34 mouse cellular contexts compared by ENCODE assay signal in the genomic region with DNA sequence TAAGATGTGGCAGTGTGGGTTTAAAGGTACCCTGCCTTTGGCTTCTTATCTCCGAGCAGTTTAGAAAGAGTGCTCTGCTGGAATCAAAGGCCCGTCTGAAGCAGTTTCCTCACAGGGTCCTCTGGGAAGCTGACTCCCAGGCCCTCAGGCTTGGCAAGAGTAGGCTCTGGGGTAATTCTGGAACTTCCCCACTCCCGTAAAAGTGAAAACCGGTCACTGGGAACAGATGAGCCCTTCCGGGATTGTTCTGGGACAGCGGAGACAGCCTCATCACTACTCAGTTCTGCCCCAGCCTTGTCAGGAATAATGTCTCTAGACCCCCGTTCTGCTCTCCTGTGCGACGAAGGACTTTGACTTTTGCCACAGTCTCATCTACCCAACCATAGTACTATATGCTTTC. TPM values are rescaled to one million over a fixed set of nuclear protein-coding genes. Genes with fewer than 3 reads are reported as not detected.
DNase-seq lines count a peak whose midpoint lies in the region; ATAC-seq and TF ChIP-seq lines count a peak whose summit lies in the region.
"Had no signal": no experiment of that assay in that cellular context is flagged by ENCODE, and none has a peak within 500 bp of the region (broad histone marks: within the 10 kb centered on the region; RNA-seq: fewer than 3 reads in every experiment).

No protein-coding gene starts in this region.

- intact Hi-C loops in heart, adult 2 months (cut with DNase I), result no loop called here
- intact Hi-C loops in heart, postnatal 10 days (cut with DNase I), result no loop called here

- peak overlapping the region; percentile 49 for H3K27ac ChIP-seq in heart, adult 2 months
- H3K27ac ChIP-seq in brown adipose tissue, adult 24 weeks (replicated peaks; ENCODE audit: low read depth, low read length), result peak overlapping the region; percentile 76
- H3K27ac ChIP-seq in heart, embryonic 14.5 days (replicated peaks in 1 of 2; ENCODE audit: control insufficient read depth in 1 of 2, insufficient read depth in 1 of 2, low read depth in 2 of 2, low read length in 2 of 2), result 0 out of 4 replicates have a peak overlapping the region, but pooled peaks of 1 of the 2 experiments have one; percentile 14
- H3K27ac ChIP-seq: embryonic facial prominence, embryonic 13.5 days; forebrain, embryonic 10.5 days; forebrain, embryonic 15.5 days; hindbrain, embryonic 14.5 days; limb, embryonic 10.5 days; limb, embryonic 15.5 days; liver, embryonic 13.5 days had no signal

- no peak for TF ChIP-seq EP300 in heart, adult 2 months (IDR thresholded peaks at IDR 0.05; ENCODE audit: insufficient read depth, low read depth, low read length)

- no peak overlapping the region for H3K9ac ChIP-seq in heart, adult 2 months (ENCODE audit: low read depth, low read length)
- H3K9ac ChIP-seq in heart, embryonic 14.5 days (ENCODE audit: low read length), result peak overlapping the region; percentile 38; the same call in 1 of the 2 replicates
- H3K9ac ChIP-seq: embryonic facial prominence, embryonic 13.5 days; forebrain, embryonic 15.5 days; hindbrain, embryonic 14.5 days; limb, embryonic 15.5 days; liver, embryonic 13.5 days had no signal

- no peaks in the 10 kb centered on the region for H3K27me3 ChIP-seq in heart, adult 2 months (ENCODE audit: control insufficient read depth, insufficient read depth, low read length)
- peaks cover 10% of the 10 kb centered on the region; the same call in 1 of the 2 replicates for H3K27me3 ChIP-seq in E14TG2a.4 (ENCODE audit: insufficient read depth, low read length)
- no peaks in the 10 kb centered on the region for H3K27me3 ChIP-seq in heart, embryonic 14.5 days (ENCODE audit: control insufficient read depth, insufficient read depth, low read length)
- H3K27me3 ChIP-seq: embryonic facial prominence, embryonic 13.5 days; forebrain, embryonic 15.5 days; limb, embryonic 15.5 days had no signal

- peaks cover 21% of the 10 kb centered on the region for H3K9me3 ChIP-seq in E14TG2a.4 (ENCODE audit: low read length)
- no peaks in the 10 kb centered on the region for H3K9me3 ChIP-seq in heart, embryonic 14.5 days (ENCODE audit: control insufficient read depth, low read length)
- H3K9me3 ChIP-seq: forebrain, embryonic 15.5 days; limb, embryonic 10.5 days; limb, embryonic 15.5 days had no signal

- 63% methylated on average over 9 of the region's 9 CpGs for WGBS in heart, adult 2 months
- WGBS in heart, embryonic 14.5 days, result 41% methylated on average over 9 of the region's 9 CpGs

- no peak for TF ChIP-seq CTCF in heart, adult 2 months (IDR thresholded peaks at IDR 0.05)
- TF ChIP-seq CTCF in E14TG2a.4 (conservative IDR thresholded peaks at IDR 0.05; ENCODE audit: low read length), result no peak

- H3K4me1 ChIP-seq in heart, adult 2 months (ENCODE audit: control insufficient read depth, insufficient read depth, low read length), result no peaks in the 10 kb centered on the region; the same call in 1 of the 2 replicates
- peaks cover 10% of the 10 kb centered on the region for H3K4me1 ChIP-seq in E14TG2a.4 (replicated peaks; ENCODE audit: low read depth, low read length)
- no peaks in the 10 kb centered on the region; the same call in 1 of the 2 replicates for H3K4me1 ChIP-seq in brown adipose tissue, adult 24 weeks (ENCODE audit: control insufficient read depth, insufficient read depth, insufficient read length, low read length)
- H3K4me1 ChIP-seq in heart, embryonic 14.5 days (ENCODE audit: control insufficient read depth in 2 of 2, insufficient read depth in 2 of 2, low read length in 2 of 2), result peaks cover 5 to 12% of the 10 kb centered on the region in 2 experiments; a peak in 3 of 4 replicates
- H3K4me1 ChIP-seq: embryonic facial prominence, embryonic 13.5 days; forebrain, embryonic 15.5 days; limb, embryonic 15.5 days had no signal

- no peak overlapping the region for H3K4me3 ChIP-seq in heart, adult 2 months
- H3K4me3 ChIP-seq in E14TG2a.4 (replicated peaks; ENCODE audit: low read length), result peak overlapping the region; percentile 13; the same call in 1 of the 2 replicates
- H3K4me3 ChIP-seq in brown adipose tissue, adult 24 weeks (ENCODE audit: insufficient read depth, low read depth, low read length), result no peak overlapping the region
- H3K4me3 ChIP-seq in heart, embryonic 14.5 days (ENCODE audit: control insufficient read depth in 1 of 2, insufficient read depth in 1 of 2, low read depth in 1 of 2, low read length in 2 of 2), result no peak overlapping the region
- H3K4me3 ChIP-seq: embryonic facial prominence, embryonic 13.5 days; forebrain, embryonic 10.5 days; forebrain, embryonic 15.5 days; limb, embryonic 10.5 days; limb, embryonic 15.5 days; liver, embryonic 13.5 days; megakaryocyte, embryonic 14.5 days had no signal

- TF ChIP-seq POLR2A in heart, adult 2 months (IDR thresholded peaks at IDR 0.05; ENCODE audit: insufficient read depth, low read depth, low read length), result no peak

- H3K4me2 ChIP-seq in heart, embryonic 14.5 days (ENCODE audit: low read length), result no peak overlapping the region
- H3K4me2 ChIP-seq: embryonic facial prominence, embryonic 13.5 days; forebrain, embryonic 15.5 days; hindbrain, embryonic 14.5 days; limb, embryonic 15.5 days; liver, embryonic 13.5 days had no signal

- no peaks in the 10 kb centered on the region for H3K79me2 ChIP-seq in heart, adult 2 months (replicated peaks; ENCODE audit: control insufficient read depth, insufficient read depth, low read length)

- DNase-seq in heart, adult 2 months, result peak in 1 of 2 experiments; percentile 17
- no peak for DNase-seq in heart, postnatal 10 days
- DNase-seq in urinary bladder, adult 18-20 months (ENCODE audit: low spot score in 2 of 2), result no peak
- DNase-seq: adrenal gland, adult 8-10 months; B cell, adult 2 months; cerebellum, adult 11-12 months; cerebellum, adult 9-11 months; embryo, embryonic 11 days; kidney, postnatal 14 days; layer of hippocampus, adult 9-11 months; liver, embryonic 13.5 days; lung, adult 18-20 months; lung, postnatal 4 days; midbrain, embryonic 14.5 days; right cerebral cortex, postnatal 25 days; spleen, adult 18-20 months; thymus, adult 2 months; thymus, postnatal 36 days had no signal

- no peaks in the 10 kb centered on the region for H3K36me3 ChIP-seq in heart, adult 2 months (ENCODE audit: control insufficient read depth, insufficient read depth, low read length)
- no peaks in the 10 kb centered on the region for H3K36me3 ChIP-seq in E14TG2a.4 (ENCODE audit: insufficient read depth, low read length)
- no peaks in the 10 kb centered on the region for H3K36me3 ChIP-seq in heart, embryonic 14.5 days (ENCODE audit: control insufficient read depth, insufficient read depth, low read length)
- H3K36me3 ChIP-seq: embryonic facial prominence, embryonic 13.5 days; forebrain, embryonic 10.5 days; forebrain, embryonic 15.5 days; limb, embryonic 10.5 days; limb, embryonic 15.5 days; liver, embryonic 13.5 days had no signal

- no peak for ATAC-seq in heart, embryonic 14.5 days (ENCODE audit: insufficient number of reproducible peaks, insufficient read depth, low FRiP score, low read depth)
- ATAC-seq: activated CD4-positive, CD25-positive, alpha-beta regulatory T cell, adult 4 months; forebrain, embryonic 15.5 days; intestine, postnatal 0 days; lung, postnatal 0 days had no signal

RNA-seq across cellular contexts. Expression of a gene that starts 8.2 kb away (rescaled TPM):
- 100 to 1,000 TPM in 1 of 2 experiments, 10 to 100 TPM in 1; 26.5 to 109 TPM for total RNA-seq in heart, adult 2 months (2021)
- 42.0 and 131 TPM in 2 replicates for polyA plus RNA-seq in heart, adult 2 months (2012; rRNA removed)
- 10 to 100 TPM; 22.3 to 36.8 TPM for total RNA-seq in heart, postnatal 10 days (2021)
- polyA plus RNA-seq in brown adipose tissue, adult 24 weeks (2012; ENCODE audit: insufficient read depth, insufficient read length, missing spikeins), result 4.5 and 15.2 TPM in 2 replicates
- 59.4 and 82.6 TPM in 2 replicates for polyA plus RNA-seq in heart, embryonic 14.5 days (2014; fragmentation: Nextera tagmentation; extraction: Ambion mirVana)

RNA-seq across cellular contexts. Expression of a gene that starts 15.2 kb away (rescaled TPM):
- total RNA-seq in heart, adult 2 months (2021), result 10 to 100 TPM; 79.7 to 81.5 TPM
- 268 and 301 TPM in 2 replicates for polyA plus RNA-seq in heart, adult 2 months (2012; rRNA removed)
- total RNA-seq in heart, postnatal 10 days (2021), result 10 to 100 TPM; 59.2 to 60.4 TPM
- 74.6 and 108 TPM in 2 replicates for polyA plus RNA-seq in brown adipose tissue, adult 24 weeks (2012; ENCODE audit: insufficient read depth, insufficient read length, missing spikeins)
- polyA plus RNA-seq in heart, embryonic 14.5 days (2014; fragmentation: Nextera tagmentation; extraction: Ambion mirVana), result 37.9 and 46.6 TPM in 2 replicates
- total RNA-seq: neutrophil, adult 5-6 weeks had no signal
- polyA plus RNA-seq: activated CD4-positive, CD25-positive, alpha-beta regulatory T cell, adult 4 months had no signal

RNA-seq across cellular contexts. Expression of a gene that starts 32.0 kb away (rescaled TPM):
- total RNA-seq in heart, adult 2 months (2021), result not detected
- not detected in 2 replicates for polyA plus RNA-seq in heart, adult 2 months (2012; rRNA removed)
- total RNA-seq in heart, postnatal 10 days (2021), result under 1 TPM in 1 of 2 experiments, not detected in 1; 0.14 TPM
- 2.7 and 3.0 TPM in 2 replicates for polyA plus RNA-seq in brown adipose tissue, adult 24 weeks (2012; ENCODE audit: insufficient read depth, insufficient read length, missing spikeins)
- polyA plus RNA-seq in heart, embryonic 14.5 days (2014; fragmentation: Nextera tagmentation; extraction: Ambion mirVana), result 0.11 and 0.19 TPM in 2 replicates
- total RNA-seq: adrenal gland, adult 8-10 months; left cerebral cortex, postnatal 10 days; neutrophil, adult 5-6 weeks had no signal
- polyA plus RNA-seq: activated CD4-positive, CD25-positive, alpha-beta regulatory T cell, adult 4 months; forebrain, embryonic 10.5 days; forebrain, embryonic 15.5 days; frontal cortex, adult 2 months; hindbrain, embryonic 14.5 days; midbrain, embryonic 14.5 days had no signal

RNA-seq across cellular contexts. Expression of a gene that starts 36.4 kb away (rescaled TPM):
- 100 to 1,000 TPM; 106 to 129 TPM for total RNA-seq in heart, adult 2 months (2021)
- 123 and 136 TPM in 2 replicates for polyA plus RNA-seq in heart, adult 2 months (2012; rRNA removed)
- total RNA-seq in heart, postnatal 10 days (2021), result 100 to 1,000 TPM; 122 to 124 TPM
- 125 and 134 TPM in 2 replicates for polyA plus RNA-seq in brown adipose tissue, adult 24 weeks (2012; ENCODE audit: insufficient read depth, insufficient read length, missing spikeins)
- polyA plus RNA-seq in heart, embryonic 14.5 days (2014; fragmentation: Nextera tagmentation; extraction: Ambion mirVana), result 90.3 and 94.1 TPM in 2 replicates

RNA-seq across cellular contexts. Expression of a gene that starts 47.0 kb away (rescaled TPM):
- 1 to 10 TPM; 1.8 to 2.0 TPM for total RNA-seq in heart, adult 2 months (2021)
- 1.5 and 1.7 TPM in 2 replicates for polyA plus RNA-seq in heart, adult 2 months (2012; rRNA removed)
- 1 to 10 TPM; 3.1 to 3.9 TPM for total RNA-seq in heart, postnatal 10 days (2021)
- not detected in 2 replicates for polyA plus RNA-seq in brown adipose tissue, adult 24 weeks (2012; ENCODE audit: insufficient read depth, insufficient read length, missing spikeins)
- 4.4 and 4.5 TPM in 2 replicates for polyA plus RNA-seq in heart, embryonic 14.5 days (2014; fragmentation: Nextera tagmentation; extraction: Ambion mirVana)
- total RNA-seq: neutrophil, adult 5-6 weeks had no signal
- polyA plus RNA-seq: activated CD4-positive, CD25-positive, alpha-beta regulatory T cell, adult 4 months had no signal
